In genomic region chr7:46962806-46963618, GRCm38 (mm10) we compare ENCODE assay signal across 8 mouse cellular contexts. TPM values are rescaled to one million over a fixed set of nuclear protein-coding genes. Genes with fewer than 3 reads are reported as not detected.
DNase-seq lines count a peak whose midpoint lies in the region; ATAC-seq and TF ChIP-seq lines count a peak whose summit lies in the region.

No protein-coding gene starts in this region.

- TF ChIP-seq CTCF in liver, postnatal 0 days (IDR thresholded peaks at IDR 0.05; ENCODE audit: low read depth) = peak; percentile 94

- TF ChIP-seq EP300 in liver, postnatal 0 days (IDR thresholded peaks at IDR 0.05; ENCODE audit: low read depth) = no peak

- peak overlapping the region; percentile 64 for H3K27ac ChIP-seq in forebrain, embryonic 16.5 days (ENCODE audit: low read length)
- H3K27ac ChIP-seq in liver, postnatal 0 days (ENCODE audit: low read depth) = no peak overlapping the region
- H3K27ac ChIP-seq in neural tube, embryonic 14.5 days (ENCODE audit: low read depth, low read length) = peak overlapping the region; percentile 39; the same call in 1 of the 2 replicates

- 1% methylated on average over 9 of the region's 9 CpGs for WGBS in forebrain, embryonic 16.5 days
- WGBS in liver, postnatal 0 days (ENCODE audit: insufficient replicate concordance) = 3% methylated on average over 9 of the region's 9 CpGs
- 0% methylated on average over 9 of the region's 9 CpGs for WGBS in neural tube, embryonic 14.5 days

- H3K36me3 ChIP-seq in forebrain, embryonic 16.5 days (ENCODE audit: control insufficient read depth, insufficient read depth) = no peaks in the 10 kb centered on the region
- H3K36me3 ChIP-seq in liver, postnatal 0 days (replicated peaks; ENCODE audit: insufficient read depth, low read length) = no peaks in the 10 kb centered on the region
- no peaks in the 10 kb centered on the region for H3K36me3 ChIP-seq in neural tube, embryonic 14.5 days (ENCODE audit: control insufficient read depth, insufficient read depth, low read length)

- peak overlapping the region; percentile 6 for H3K9ac ChIP-seq in forebrain, embryonic 16.5 days (replicated peaks; ENCODE audit: low read depth, low read length)
- peak overlapping the region; percentile 41; the same call in 1 of the 2 replicates for H3K9ac ChIP-seq in liver, postnatal 0 days (replicated peaks)
- no peak overlapping the region for H3K9ac ChIP-seq in neural tube, embryonic 14.5 days (replicated peaks; ENCODE audit: low read depth, low read length)

- 0 out of 2 replicates have a peak, but pooled peaks cover 2% of the 10 kb centered on the region for H3K27me3 ChIP-seq in forebrain, embryonic 16.5 days (replicated peaks; ENCODE audit: control insufficient read depth, insufficient read depth, low read length)
- H3K27me3 ChIP-seq in liver, postnatal 0 days (ENCODE audit: insufficient read depth, low read length) = no peaks in the 10 kb centered on the region
- no peaks in the 10 kb centered on the region for H3K27me3 ChIP-seq in neural tube, embryonic 14.5 days (ENCODE audit: control insufficient read depth, insufficient read depth, low read length)

- peak overlapping the region; percentile 6 for H3K4me2 ChIP-seq in forebrain, embryonic 16.5 days (ENCODE audit: low read length)
- H3K4me2 ChIP-seq in liver, postnatal 0 days (ENCODE audit: low read depth, low read length) = peak overlapping the region; percentile 56
- peak overlapping the region; percentile 4; the same call in 1 of the 2 replicates for H3K4me2 ChIP-seq in neural tube, embryonic 14.5 days (ENCODE audit: low read depth, low read length)

- no peak overlapping the region for H3K4me3 ChIP-seq in forebrain, embryonic 16.5 days (replicated peaks; ENCODE audit: low read length)
- no peak overlapping the region for H3K4me3 ChIP-seq in liver, postnatal 0 days (ENCODE audit: low read depth, low read length)
- H3K4me3 ChIP-seq in neural tube, embryonic 14.5 days (ENCODE audit: low read depth, low read length) = no peak overlapping the region

- peak; percentile 56 for DNase-seq in MEL-GATA-1-ER (ENCODE audit: extremely low read depth, low read depth)
- peak; percentile 59 for DNase-seq in cerebellum, adult 11-12 months
- peak; percentile 65 to 70 for DNase-seq in heart, postnatal 36 days
- peak; percentile 85 for DNase-seq in layer of hippocampus, adult 11-12 months (ENCODE audit: low spot score)
- peak; percentile 74 for DNase-seq in liver, postnatal 0 days
- peak; percentile 54 for DNase-seq in testis, postnatal 14 days (ENCODE audit: low spot score)

- peak; percentile 78 for ATAC-seq in forebrain, embryonic 16.5 days
- peak; percentile 26; the same call in 1 of the 2 replicates for ATAC-seq in liver, postnatal 0 days
- ATAC-seq in neural tube, embryonic 14.5 days (ENCODE audit: low read depth) = peak; percentile 78

- H3K9me3 ChIP-seq in forebrain, embryonic 16.5 days (ENCODE audit: control insufficient read depth, low read length) = no peaks in the 10 kb centered on the region
- H3K9me3 ChIP-seq in liver, postnatal 0 days (ENCODE audit: low read length) = no peaks in the 10 kb centered on the region
- H3K9me3 ChIP-seq in neural tube, embryonic 14.5 days (ENCODE audit: control insufficient read depth, low read length) = no peaks in the 10 kb centered on the region

- intact Hi-C loops in heart, postnatal 36 days (cut with DNase I) = loop anchor here (1.0 kb wide), 3 partner anchors 52 to 188 kb away; no protein-coding TSS in a partner anchor

- peaks cover 10% of the 10 kb centered on the region for H3K4me1 ChIP-seq in forebrain, embryonic 16.5 days (replicated peaks; ENCODE audit: control insufficient read depth, insufficient read depth, low read length)
- peaks cover 14% of the 10 kb centered on the region for H3K4me1 ChIP-seq in liver, postnatal 0 days (ENCODE audit: insufficient read depth)
- H3K4me1 ChIP-seq in neural tube, embryonic 14.5 days (ENCODE audit: control insufficient read depth, insufficient read depth, low read length) = peaks cover under 1% of the 10 kb centered on the region

RNA-seq across cellular contexts. Expression of gene Uevld, which starts 4.7 kb away (rescaled TPM):
- polyA plus RNA-seq in forebrain, embryonic 16.5 days (2015; fragmentation: Nextera tagmentation; extraction: Ambion mirVana) = 7.7 and 8.9 TPM in 2 replicates
- total RNA-seq in heart, postnatal 36 days (2021) = 10 to 100 TPM in 1 of 2 experiments, 1 to 10 TPM in 1; 9.4 to 10.6 TPM
- 2.6 and 3.2 TPM in 2 replicates for polyA plus RNA-seq in liver, postnatal 0 days (2015; fragmentation: Nextera tagmentation; extraction: Ambion mirVana)
- 5.2 and 5.5 TPM in 2 replicates for polyA plus RNA-seq in neural tube, embryonic 14.5 days (2014; fragmentation: Nextera tagmentation; extraction: Ambion mirVana)

RNA-seq across cellular contexts. Expression of gene Gm9999, which starts 20.4 kb away (rescaled TPM):
- polyA plus RNA-seq in forebrain, embryonic 16.5 days (2015; fragmentation: Nextera tagmentation; extraction: Ambion mirVana) = not detected in 2 replicates
- not detected for total RNA-seq in heart, postnatal 36 days (2021)
- not detected in 2 replicates for polyA plus RNA-seq in liver, postnatal 0 days (2015; fragmentation: Nextera tagmentation; extraction: Ambion mirVana)
- not detected in 2 replicates for polyA plus RNA-seq in neural tube, embryonic 14.5 days (2014; fragmentation: Nextera tagmentation; extraction: Ambion mirVana)

RNA-seq across cellular contexts. Expression of gene Tsg101, which starts 43.2 kb away (rescaled TPM):
- polyA plus RNA-seq in forebrain, embryonic 16.5 days (2015; fragmentation: Nextera tagmentation; extraction: Ambion mirVana) = 424 and 426 TPM in 2 replicates
- 10 to 100 TPM; 60.5 to 61.6 TPM for total RNA-seq in heart, postnatal 36 days (2021)
- 59.1 and 61.2 TPM in 2 replicates for polyA plus RNA-seq in liver, postnatal 0 days (2015; fragmentation: Nextera tagmentation; extraction: Ambion mirVana)
- polyA plus RNA-seq in neural tube, embryonic 14.5 days (2014; fragmentation: Nextera tagmentation; extraction: Ambion mirVana) = 384 and 385 TPM in 2 replicates

RNA-seq across cellular contexts. Expression of gene Spty2d1, which starts 45.2 kb away (rescaled TPM):
- 11.2 and 14.3 TPM in 2 replicates for polyA plus RNA-seq in forebrain, embryonic 16.5 days (2015; fragmentation: Nextera tagmentation; extraction: Ambion mirVana)
- total RNA-seq in heart, postnatal 36 days (2021) = 1 to 10 TPM; 6.7 to 8.6 TPM
- 6.0 and 6.4 TPM in 2 replicates for polyA plus RNA-seq in liver, postnatal 0 days (2015; fragmentation: Nextera tagmentation; extraction: Ambion mirVana)
- 7.1 and 10.0 TPM in 2 replicates for polyA plus RNA-seq in neural tube, embryonic 14.5 days (2014; fragmentation: Nextera tagmentation; extraction: Ambion mirVana)

Comparison
In these comparisons a context has a peak if more than half of its experiments do, and no peak if none do; other contexts are left out.
1. ATAC-seq: peak in every context shown above with its lines; median percentile 78 in forebrain, embryonic 16.5 days; 78 in neural tube, embryonic 14.5 days; 26 in liver, postnatal 0 days.
2. H3K4me2 ChIP-seq: peak in every context shown above with its lines; median percentile 56 in liver, postnatal 0 days; 6 in forebrain, embryonic 16.5 days; 4 in neural tube, embryonic 14.5 days.